Mouse (Mus musculus) ovary, adult 2 months (tissue): ENCODE data around the gene Obsl1. TPM values are rescaled to one million over a fixed set of nuclear protein-coding genes. Genes with fewer than 3 reads are reported as not detected.

Experiments used
- polyA plus RNA-seq: library from polyadenylated mRNA; depleted of rRNA; stranded (reverse); fragments of >200 nt; gene quantifications from 2 replicates; pipeline ENCODE4 v1.2.3, GENCODE M21; 2012; rRNA removed

Obsl1 gene
- polyA plus RNA-seq = 725 and 800 TPM in 2 replicates

DNA sequence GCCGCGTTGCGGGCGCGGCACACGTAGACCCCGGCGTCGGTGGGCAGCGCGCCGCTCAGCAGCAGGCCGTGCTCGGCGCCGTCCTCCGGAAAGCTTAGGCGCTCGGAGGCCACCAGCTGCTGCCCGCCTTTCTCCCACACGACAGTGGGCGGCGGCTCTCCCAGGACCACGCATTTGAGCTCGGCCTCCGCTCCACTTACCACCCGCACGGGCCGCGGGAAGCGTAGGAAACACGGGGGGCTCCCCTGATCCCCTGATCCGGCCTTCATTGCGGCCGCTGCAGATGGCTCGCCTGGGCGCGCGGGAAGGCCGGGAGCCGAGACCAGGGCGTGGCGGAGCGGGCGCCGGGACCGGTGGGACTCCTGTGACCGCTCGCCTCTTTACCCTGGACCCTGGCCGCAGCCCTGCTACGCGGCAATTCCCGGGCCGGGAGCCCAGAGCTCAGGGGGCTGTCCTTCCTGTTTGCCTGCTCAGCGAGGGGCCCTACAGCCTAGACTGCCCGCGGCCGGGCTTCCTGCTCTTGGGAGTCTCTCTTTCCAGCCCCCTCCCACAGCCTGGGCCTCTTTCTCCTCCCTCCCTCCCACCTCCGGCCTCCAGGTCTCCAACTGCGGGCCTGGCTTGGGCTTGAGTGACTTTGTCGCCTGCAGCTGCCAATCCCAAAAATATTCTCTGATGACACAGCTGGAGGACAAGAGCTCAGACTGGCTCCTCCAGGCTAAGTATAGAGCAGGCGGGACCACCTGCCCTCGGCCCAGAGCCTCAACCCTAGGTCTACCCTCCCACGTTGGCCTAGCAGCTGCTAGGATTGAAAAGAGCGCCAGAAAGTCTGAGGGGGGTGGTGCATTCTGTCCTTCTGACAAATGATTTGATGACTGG is at the start of gene Obsl1:
Gene Obsl1, minus strand, starts transcription at position 497 of the 876 bp plus-strand sequence.

DNA sequence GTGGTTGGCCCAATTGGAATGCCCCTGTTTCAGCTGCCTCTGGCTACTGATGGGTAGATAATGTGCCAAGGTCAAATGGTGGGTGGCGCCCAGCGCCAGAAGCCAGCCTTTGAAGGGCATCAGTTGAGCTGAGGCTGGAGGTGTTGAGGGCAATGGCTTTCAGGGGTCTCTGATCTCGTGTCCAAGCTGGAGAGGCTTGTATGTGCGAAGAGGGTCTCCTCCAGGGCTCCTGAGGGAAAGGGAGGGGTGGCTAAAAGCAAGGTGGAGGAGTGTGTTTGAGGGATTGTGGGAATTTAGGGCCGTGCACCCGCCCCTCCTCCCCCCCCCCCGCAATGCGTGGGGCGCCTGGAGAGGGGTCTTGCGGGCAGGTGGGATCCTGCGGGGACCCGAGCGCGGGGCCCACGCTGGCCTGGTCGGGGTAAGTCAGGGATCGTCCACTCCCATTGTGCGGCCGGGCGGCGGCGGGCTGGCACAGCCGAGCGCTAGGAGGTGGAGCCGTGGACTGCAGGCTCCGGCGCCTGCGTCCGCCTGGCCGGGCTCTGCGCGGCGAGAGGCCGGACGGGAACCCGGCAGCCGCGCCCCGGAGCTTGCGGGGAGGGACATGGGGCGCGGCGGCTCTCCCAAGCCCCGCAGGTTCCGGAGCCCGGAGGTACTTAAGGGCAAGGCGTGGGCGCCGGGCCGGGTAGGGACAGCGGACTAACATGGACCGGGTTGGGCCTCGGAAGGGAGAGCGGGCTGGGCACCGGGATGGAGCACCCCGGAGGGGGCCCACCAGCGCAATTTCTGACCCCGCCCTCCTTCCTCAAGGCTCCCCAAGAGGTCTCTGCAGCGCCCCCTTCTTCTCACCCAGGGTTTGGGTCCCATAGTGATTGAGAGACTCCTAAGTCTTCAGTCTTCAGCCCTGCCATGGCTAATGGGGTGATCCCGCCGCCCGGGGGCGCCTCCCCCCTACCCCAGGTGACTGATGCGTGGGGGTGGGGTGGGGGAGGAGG is 40.0 kb upstream of the Obsl1 start, which contains the start of gene Slc4a3:
Gene Slc4a3, plus strand, starts transcription at position 302 of the 992 bp plus-strand sequence.

DNA sequence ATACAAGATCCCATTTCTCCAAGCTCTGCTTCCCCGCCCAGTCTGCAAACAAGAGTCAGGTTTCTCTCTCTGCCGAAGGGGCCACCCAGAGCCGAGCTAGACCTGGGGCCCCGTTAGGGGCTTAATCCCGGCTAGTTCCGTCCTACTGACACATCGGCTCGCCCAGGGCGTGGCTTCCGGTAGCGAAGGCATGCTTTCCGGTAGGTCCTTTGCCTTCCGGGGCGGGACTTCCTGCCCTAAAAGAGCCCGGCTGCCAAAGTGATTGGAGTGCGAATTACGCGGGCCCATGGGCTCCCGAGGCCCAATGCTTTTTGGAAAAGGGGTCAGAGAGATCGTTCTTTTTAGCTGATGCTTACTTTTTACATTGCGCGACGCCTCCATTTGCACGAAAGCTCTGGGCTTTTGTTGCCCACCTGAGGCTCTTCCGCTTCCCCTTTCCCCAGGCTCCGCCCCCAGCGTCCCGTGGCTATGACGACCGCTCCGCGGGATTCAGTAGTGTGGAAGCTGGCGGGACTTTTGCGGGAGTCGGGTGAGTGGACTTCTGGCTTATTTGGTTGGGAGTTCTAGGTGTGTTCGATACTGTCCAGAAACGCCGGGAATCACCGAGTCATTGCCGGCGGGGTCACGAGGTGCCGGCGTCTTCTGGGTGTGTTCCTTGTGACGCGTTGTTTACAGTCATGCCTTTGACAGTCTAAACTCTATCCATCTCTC is 15.2 kb upstream of the Obsl1 start, which contains the start of gene Stk11ip:
Gene Stk11ip, plus strand, starts transcription at position 209 of the 711 bp plus-strand sequence.

DNA sequence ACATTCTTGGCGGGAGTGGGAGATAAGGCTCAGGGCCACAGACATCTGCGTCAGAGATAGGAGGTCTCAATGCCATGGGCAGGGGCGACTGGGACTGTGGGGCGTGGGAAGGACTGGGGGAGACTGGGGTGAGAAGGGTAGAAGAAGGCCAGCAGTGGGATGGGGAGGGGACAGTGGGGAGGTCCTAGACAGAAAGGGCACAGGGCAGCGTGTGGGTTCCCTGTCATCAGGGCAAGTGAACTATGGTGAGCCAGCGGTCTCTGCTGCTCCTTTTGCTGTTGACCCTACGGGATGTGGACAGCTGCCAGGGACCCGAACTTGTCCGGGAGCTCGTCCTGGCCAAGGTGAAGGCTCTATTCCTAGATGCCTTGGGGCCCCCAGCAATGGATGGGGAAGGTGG is 754 bp upstream of the Obsl1 start, which contains the start of gene Inha:
Gene Inha, plus strand, starts transcription at position 72 of the 400 bp plus-strand sequence.

DNA sequence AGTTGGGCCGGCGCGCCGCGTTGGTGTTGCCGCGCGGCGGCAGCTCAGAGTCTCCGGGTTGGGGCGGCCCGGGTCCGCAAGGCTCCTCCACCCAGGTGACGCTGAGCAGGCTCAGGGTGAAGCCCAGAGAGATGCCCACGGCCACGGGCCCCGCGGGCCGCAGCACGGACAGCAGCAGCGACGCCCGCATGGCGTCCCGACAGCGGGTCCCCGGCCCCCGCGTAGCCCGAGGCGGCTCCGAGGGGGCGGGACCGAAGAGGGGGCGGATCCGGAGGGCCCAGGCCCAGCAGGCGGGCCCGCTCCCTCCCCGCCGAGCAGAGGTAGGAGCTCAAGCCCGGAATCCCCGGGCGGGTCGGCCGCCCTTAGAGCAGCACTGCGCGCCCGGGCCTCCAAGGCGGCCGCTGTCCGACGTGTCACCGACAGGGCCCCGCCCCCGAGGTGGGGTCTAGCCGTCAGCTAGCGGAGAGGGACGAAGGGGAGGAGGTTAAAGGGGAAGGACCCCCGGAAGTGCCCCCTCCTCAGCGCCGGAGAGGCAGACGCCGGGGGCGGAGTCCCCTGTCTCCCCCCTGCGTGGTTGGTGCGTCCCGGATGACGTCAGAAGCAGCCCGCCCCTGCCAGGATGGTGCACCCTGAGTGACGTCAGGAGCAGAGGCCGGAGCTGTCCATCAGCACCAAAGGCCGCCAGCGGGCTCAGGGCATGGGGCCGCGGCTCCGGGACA is 27.2 kb downstream of the Obsl1 start, which contains the start of the genes Chpf and Tmem198:
Gene Chpf, minus strand, starts transcription at position 392 of the 719 bp plus-strand sequence.
Gene Tmem198, plus strand, starts transcription at position 617 of the 719 bp plus-strand sequence.

DNA sequence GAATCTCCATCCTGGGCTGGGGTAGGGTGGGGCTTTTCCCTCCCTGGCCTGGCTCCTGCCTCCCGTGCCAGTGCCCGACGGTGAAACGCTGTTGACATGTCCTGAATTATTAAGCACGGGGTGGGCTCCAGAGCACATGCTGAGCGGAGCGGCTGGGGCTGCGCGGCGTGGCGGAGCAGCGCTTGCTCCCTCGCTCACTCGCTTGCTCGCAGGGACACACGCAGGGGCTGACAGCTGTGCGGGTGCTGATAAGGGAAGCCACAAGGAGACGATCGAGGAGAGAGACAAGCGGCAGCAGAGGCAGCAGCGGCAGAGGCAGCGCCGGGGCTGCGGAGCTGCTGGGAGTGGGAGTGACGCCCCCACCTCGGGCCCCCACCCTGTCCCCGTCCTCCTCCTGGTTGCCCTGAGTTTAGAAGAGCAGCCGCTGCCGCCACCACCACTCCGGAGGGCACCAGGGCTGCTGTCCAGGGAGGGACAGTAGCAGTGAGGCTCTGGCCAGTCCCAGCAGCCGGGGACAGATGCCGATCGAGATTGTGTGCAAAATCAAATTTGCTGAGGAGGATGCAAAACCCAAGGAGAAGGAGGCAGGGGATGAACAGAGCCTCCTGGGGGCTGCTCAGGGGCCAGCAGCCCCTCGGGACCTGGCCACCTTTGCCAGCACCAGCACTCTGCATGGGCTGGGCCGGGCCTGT is 55.8 kb downstream of the Obsl1 start, which contains the start of gene Asic4:
Gene Asic4, plus strand, starts transcription at position 123 of the 692 bp plus-strand sequence.

DNA sequence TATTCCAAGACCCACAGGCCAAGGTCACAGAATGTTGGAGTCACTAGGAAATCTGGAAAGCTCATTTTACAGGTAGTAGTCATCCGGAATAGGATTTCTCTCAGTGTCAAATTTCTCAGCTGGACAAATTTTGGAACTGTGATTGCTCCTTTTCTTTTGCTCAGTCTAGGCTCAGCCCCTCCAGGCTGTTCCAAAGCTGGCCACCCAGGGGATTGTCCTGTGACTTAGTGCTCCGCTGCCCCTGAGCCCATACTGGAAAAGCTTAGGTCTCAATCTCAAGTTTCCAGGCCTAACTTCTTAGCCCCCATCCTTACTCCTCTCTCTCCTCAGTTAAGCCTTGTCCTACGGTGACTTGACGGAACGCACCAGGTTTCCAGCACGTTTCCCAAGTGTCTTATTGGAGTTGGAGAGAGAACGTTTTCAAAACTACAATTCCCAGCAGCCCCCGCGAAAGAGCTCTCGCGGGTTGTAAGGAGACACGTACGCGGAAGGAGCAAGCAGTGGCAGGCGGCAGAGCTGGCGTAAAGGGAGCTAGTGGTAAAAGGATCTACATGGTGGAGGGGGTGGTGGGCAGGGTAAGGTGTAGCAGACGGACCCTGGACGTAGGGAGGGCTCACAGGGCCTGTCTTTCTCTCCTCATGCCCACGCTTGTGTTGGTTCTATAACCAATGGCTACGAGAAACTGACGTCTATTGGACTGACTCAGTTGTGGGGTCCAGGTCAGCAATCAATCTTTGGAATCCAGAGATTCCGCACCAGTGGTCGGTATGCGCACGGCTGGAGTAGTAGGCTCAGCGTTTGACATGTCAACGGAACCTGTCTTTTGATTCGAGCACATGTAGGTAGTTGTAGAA is 70.5 kb downstream of the Obsl1 start, which contains the start of gene Gmppa:
Gene Gmppa, plus strand, starts transcription at position 456 of the 854 bp plus-strand sequence.

Other genes with a start within 250 kb of the Obsl1 start
- gene Ptprn, start 241.9 kb downstream of the Obsl1 start, polyA plus RNA-seq = 4.9 and 5.2 TPM in 2 replicates
- gene Resp18, start 228.0 kb downstream of the Obsl1 start, polyA plus RNA-seq = not detected in 2 replicates
- 237 and 252 TPM in 2 replicates for gene Dnpep, start 188.5 kb downstream of the Obsl1 start, polyA plus RNA-seq
- 181 and 202 TPM in 2 replicates for gene Des, start 146.1 kb downstream of the Obsl1 start, polyA plus RNA-seq
- 97.8 and 125 TPM in 2 replicates for gene Speg, start 131.2 kb downstream of the Obsl1 start, polyA plus RNA-seq
- gene Gmppa, start 70.5 kb downstream of the Obsl1 start, polyA plus RNA-seq = 156 and 167 TPM in 2 replicates
- 2.7 and 3.4 TPM in 2 replicates for gene Asic4, start 56.0 kb downstream of the Obsl1 start, polyA plus RNA-seq
- 297 and 402 TPM in 2 replicates for gene Chpf, start 27.1 kb downstream of the Obsl1 start, polyA plus RNA-seq
- 8.4 and 10.4 TPM in 2 replicates for gene Tmem198, start 26.9 kb downstream of the Obsl1 start, polyA plus RNA-seq
- 6,588 and 7,990 TPM in 2 replicates for gene Inha, start 625 bp upstream of the Obsl1 start, polyA plus RNA-seq
- gene Stk11ip, start 15.1 kb upstream of the Obsl1 start, polyA plus RNA-seq = 79.7 and 93.7 TPM in 2 replicates
- gene Slc4a3, start 39.8 kb upstream of the Obsl1 start, polyA plus RNA-seq = 111 and 121 TPM in 2 replicates